Mouse (Mus musculus) CD4-positive helper T cell, adult 2 months (primary cell): ENCODE data around the gene Gm12166.
"Not testable (repeated sequence)": the region's sequence is repeated elsewhere in the genome, so short reads cannot be mapped to it uniquely, and the experiment has no call there.

Experiments used
- DNase-seq: peaks from one replicate; pipeline ENCODE4 v3.0.0-alpha.2; 2012; ENCODE audit warnings: low read depth, missing footprints, low spot score

Gm12166 gene

DNA sequence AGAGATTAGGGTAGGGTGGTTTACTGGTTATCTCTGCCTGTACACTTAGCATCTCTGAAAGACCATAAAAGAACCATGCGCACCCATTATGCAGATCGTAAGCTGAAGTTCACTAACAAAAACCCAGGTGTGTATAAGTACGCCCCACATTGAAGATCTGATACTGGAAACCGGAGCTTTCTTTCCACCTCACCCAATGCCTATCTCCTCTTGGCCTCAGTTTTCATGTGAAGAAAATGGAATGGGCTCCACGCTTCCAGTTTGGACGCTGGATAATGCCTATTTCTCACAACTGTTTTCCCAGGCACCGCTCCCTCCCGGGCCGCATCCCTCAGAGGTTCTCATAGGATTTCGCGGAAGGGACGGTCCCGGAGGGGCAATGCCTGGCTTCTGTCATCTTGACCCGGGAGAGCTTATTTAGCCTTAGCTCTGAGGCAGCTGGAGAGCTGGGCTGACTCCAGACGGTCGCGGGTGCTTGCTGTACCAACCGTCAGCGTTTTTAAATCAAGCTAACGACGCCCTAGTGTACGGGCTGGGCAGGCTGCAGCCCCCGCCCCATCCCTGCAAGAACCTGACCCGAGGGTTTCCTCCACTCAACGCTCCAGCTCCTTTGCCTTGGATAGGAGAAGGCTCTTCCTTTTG lies 4.8 kb upstream of the Gm12166 start:
- DNase-seq = peak; percentile 47

- peak; percentile 66 for DNase-seq
Measured at GRCm38 (mm10) chr11:46055896-46056769, 4.0 kb upstream of the Gm12166 start, which contains the start of gene Adam19. TSS of gene Adam19 (plus strand) at chr11:46055992.

- DNase-seq = no peak
Measured at GRCm38 (mm10) chr11:46054911-46055895, 3.1 kb upstream of the Gm12166 start.

DNA sequence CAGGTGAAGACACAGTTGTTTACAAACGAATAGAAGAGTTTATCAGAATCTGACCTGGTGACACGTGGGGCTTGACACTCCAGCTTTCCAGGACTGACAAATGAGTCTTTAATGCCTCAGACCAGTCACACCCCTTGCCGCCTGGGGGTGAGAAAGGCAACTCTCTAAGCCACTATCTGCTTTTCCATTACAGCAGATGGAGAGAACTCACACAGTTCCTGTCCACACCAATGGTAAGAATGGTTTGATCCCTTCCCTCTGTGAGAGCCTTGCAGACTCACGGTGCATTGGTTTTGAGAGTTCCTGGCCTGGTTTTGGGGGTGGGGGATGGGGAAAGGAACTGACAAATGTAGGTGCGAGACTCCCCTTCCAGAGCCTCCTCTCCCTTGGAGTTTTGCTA lies 2.2 kb upstream of the Gm12166 start:
- DNase-seq = no peak

DNA sequence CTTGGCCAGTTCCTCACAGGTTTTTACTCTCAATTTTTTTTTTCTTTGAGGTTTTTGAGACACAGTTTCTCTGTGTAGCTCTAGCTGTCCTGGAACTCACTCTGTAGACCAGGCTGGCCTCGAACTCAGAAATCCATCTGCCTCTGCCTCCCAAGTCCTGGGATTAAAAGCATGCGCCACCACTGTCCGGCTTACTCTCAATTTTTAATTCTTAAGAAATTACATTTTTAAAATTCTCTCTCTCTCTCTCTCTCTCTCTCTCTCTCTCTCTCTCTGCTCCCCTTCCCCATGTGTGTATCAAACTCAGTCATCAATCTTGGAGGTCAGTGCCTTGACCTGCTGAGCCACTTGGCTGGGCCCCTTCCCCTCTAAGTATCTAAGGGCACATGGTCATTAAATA lies 1.3 kb upstream of the Gm12166 start:
- DNase-seq = not testable (repeated sequence)

GRCm38 (mm10) chr11:46047264-46047663 lies 4.9 kb downstream of the Gm12166 start:
- no peak for DNase-seq

- no peak for DNase-seq
Measured at GRCm38 (mm10) chr11:46044781-46045180, 7.3 kb downstream of the Gm12166 start.

GRCm38 (mm10) chr11:46041607-46042267 lies 10.4 kb downstream of the Gm12166 start:
- no peak for DNase-seq

DNA sequence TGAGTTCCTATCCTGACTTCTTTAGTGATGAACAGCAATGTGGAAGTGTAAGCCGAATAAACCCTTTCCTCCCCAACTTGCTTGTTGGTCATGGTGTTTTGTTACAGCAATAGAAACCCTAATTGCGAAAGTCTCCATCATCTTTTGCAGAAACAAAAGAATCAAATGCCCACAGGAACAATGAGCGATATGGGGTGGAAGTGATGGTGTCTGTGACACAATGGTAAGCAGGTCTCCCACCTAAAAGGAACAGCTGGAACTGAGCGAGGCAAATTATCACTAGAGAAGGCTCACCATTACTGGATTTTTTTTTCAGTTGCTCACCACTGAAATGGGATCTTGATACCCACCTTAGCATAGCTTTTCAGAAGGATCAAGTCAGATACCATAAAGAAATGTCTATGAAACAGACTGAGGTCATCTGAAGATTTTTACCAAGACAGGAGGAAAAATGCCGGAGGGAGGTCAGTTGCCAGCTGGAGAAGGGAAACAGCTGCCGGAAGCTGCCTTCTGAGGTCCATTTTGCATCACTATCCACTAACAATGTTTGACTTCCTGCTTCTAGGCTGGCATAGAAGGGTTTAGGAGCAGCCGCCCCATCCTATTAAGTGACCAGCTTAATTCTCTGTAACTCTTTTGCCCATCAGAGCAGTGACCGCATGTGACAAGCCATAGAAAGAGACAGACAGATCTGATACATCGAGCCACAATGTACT lies 11.1 kb downstream of the Gm12166 start:
- DNase-seq = no peak

- no peak for DNase-seq
Measured at GRCm38 (mm10) chr11:46039335-46039734, 12.8 kb downstream of the Gm12166 start.

- no peak for DNase-seq
Measured at GRCm38 (mm10) chr11:46038901-46039300, 13.2 kb downstream of the Gm12166 start.

- no peak for DNase-seq
Measured at GRCm38 (mm10) chr11:46036374-46036773, 15.7 kb downstream of the Gm12166 start.

DNA sequence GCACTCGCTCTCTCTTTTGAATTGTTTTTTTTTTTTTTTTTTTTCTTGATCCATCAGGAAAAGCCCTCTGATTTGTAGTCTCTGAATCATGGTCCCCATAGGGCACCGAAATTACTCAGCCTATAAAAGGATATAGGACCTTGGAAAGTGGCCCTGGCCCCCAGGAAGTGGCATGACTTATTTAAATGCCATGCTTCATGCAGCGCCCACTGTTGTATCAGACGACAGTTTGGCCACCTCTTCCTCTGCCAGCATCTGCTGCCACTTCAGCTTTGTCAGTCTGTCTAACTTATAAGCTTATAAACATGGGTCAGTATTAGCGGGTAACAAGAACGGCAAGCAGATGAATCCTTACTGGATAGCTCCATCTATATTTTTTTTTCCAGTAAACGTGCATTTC lies 19.2 kb downstream of the Gm12166 start:
- no peak for DNase-seq

DNA sequence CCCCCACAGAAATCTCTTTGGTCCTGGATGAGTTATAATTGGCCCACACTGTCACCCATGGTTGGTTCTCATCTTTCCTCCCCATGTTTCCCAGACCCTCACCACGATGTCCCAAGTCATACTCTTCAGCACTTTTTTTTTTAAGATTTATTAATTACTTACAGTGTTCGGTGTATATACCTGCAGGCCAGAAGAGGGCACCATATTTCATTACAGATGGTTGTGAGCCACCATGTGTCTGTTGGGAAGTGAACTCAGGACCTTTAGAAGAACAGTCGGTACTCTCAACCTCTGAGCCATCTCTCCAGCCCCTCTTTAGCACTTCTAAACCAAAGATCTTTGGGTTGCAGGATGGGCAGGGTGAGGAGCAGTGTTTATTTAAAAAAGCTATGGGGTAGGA lies 20.7 kb downstream of the Gm12166 start:
- peak; percentile 36 for DNase-seq

GRCm38 (mm10) chr11:46030026-46030425 lies 22.1 kb downstream of the Gm12166 start:
- DNase-seq = no peak

DNA sequence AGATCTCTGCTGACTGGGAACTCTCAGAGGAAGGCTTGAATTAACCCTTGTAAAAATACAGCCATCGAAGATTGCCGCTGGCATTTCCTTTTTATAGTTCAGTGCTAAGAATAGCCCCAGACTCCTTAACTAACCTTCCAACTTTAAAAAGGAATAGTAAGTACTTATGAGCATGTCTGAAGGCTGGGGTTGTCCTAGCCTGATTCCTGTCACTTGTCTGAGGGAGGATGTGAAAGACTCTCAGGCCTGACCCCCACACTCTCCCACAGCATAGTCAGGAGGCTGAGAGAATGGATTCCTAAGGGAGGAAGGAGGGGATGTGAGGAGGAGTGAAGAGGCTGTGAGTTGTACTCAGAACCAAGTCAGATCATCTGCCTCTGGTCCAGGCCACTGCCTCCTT lies 22.6 kb downstream of the Gm12166 start:
- DNase-seq = no peak

DNA sequence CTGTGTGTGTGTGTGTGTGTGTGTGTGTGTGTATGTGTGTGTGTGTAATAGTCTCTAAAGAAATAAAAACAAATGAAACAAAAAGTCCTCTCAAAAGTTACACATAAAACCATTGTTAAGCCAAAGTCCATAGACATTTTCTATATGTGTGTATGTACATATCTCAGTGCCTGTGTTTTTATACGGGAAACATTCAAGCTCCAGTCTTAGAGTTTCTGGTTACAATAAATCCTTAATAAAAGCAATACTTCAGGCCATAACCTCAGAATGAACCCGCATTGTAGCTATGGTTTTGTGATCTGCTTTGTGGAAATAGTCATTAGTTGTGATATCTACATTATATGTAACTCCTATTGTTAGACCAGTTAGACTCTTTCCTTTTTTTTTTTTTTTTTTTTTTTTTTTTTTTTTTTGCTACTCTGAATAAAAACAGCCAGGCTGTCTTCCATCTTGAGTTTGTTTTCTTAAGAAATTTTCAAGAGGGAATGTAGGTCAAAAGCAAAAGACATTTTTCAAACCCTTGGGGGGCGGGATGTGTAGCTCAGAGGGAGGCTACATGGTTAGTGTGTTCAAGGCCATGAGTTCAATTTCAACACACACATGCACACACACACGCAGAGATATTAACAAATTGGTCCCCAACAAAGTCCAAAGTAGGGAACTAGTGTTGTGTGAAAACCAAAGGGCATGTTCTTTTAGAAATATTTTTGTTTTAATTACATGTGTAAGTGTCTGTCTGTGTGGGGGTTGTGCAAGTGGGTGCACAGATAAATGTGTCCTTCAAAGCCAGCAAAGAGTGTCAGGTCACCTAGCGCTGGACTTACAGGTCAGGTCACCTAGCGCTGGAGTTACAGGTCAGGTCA lies 23.9 kb downstream of the Gm12166 start:
- no peak for DNase-seq

DNA sequence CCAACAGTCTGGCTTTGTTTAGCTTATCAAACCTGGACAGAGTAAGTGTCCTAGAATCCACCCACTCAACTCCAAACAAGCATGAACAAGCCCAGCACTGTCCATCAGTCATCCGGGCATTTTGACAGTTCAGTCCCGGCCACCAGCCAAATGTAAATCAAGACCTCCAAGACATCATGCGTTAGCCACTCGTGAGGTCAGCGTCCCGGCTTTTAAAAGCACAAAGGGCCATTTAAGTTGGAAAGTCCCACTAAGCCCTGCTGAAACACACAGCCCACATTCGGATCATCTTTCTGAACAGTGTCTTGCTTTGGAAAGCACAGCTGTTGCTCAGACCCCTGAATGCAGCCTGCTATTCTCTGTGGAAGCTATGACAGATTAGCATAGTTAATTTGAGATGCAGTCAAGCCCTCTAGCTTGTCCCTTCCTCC lies 26.1 kb downstream of the Gm12166 start:
- no peak for DNase-seq

DNA sequence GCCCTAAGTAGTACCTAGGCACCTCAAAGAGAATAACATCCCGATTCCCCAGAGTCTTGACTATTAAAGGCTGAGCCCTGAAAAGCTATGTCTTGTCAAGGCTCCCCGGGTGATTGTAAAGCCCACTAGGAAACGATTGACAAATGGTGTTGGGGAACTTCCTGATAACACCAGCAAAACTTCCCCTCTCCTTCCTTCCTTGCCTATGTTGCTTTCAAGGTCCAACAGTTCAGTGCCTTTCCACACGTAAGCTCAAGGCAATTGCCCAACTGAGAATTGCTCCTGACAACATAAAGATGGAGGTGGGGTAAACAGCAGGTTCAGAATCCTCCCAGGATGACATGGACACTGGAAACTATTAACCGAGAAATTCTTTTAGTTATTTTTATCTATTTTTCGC lies 29.1 kb downstream of the Gm12166 start:
- DNase-seq = no peak

DNA sequence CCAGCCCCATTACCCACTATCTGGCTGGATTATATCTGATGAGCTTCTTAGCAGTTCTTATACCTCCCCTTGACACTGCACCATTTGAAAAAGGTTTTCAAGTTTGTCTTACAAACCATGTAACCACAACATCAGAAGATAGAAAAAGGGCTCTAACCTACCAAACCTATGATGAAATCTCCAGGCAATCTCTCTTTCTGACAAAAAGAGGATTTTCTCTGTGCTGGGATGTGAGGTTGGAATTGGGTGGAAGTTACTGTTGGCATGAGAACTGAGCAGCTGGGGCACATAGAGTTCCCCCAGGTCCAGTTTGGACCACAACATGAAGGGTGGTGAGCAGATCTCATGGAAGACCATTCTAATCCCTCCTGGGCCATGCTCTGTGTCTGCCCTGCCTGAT lies 30.3 kb downstream of the Gm12166 start:
- DNase-seq = no peak
